Mouse (Mus musculus): ENCODE measurements around the gene Cacna2d3. TPM values are rescaled to one million over a fixed set of nuclear protein-coding genes. Genes with fewer than 3 reads are reported as not detected.
A peak's percentile ranks its signal among the peaks of the same experiment; 100 is the strongest.

Cacna2d3 gene
- 1 to 10 TPM in 2 of 4 experiments, under 1 TPM in 2; 0.97 to 1.5 (median 1.0) TPM for total RNA-seq (2022)

DNA sequence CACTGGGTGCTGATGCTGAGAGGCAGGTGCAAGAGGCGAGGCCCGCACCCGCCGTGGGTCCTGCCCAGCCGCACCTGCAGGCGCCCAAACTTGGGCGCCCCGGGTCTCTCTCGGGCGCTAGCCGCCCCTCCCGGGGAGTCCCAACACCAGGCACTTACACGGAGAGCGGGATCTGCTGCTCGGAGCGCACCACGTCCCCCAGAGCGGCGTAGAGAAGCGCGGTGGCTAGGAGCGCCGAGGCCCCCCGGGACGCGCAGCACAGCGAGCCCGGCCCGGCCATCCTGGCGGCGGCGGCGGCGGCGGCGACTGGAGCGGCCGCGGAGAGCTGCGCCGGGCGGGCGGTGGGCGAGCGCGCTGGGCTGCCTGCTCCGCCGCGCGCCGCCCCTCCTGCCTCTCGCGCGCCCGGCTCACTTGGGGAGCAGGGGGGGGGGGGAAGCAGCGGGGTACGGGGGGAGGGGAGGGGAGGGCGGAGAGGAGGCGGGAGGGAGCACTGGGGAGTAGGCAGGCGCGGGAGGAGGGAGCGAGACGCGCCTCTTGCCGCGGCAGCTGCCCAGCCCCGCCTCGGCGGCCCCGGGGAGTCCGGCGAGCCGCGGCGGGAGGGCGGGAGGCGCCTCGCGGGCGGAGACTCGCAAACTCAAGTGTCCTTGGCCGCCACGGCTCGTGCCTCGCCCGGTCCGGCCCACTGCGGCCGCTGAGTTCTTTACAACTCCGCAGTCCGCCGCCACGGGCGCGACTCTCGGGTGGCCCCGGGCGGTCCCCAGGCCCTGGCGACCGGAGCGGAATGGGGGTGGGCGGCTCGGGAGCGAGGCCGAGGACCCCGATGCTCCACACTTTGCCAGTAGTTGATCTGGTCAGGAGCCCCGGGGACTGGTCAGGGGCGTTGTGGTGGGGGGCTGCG is at the start of gene Cacna2d3:
TSS of gene Cacna2d3 (minus strand) at position 377 of the 898 bp plus-strand sequence.
- peak in 1 of 2 experiments; percentile 36 for DNase-seq (ENCODE audit: low spot score in 2 of 2)

DNA sequence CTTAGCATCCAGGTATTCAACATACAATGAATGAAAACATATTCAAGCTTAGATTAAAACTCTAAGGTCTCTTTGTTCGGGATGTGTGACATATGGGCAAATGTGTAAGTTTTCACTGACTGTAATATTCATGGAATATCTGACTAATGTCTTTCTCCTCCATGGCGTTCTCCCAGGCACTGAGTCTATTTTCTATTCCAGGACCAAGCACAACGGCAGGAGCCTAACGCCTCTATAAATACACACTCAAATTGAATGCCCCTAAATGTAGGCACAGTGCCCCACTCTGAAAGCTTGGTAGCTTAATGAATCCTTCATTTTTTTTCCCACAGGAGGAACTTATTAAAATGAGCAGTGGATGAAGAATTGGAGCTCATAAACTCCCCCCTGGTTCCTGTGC is 47.8 kb upstream of the Cacna2d3 start:
- DNase-seq (ENCODE audit: low spot score in 2 of 2), result no peak

DNA sequence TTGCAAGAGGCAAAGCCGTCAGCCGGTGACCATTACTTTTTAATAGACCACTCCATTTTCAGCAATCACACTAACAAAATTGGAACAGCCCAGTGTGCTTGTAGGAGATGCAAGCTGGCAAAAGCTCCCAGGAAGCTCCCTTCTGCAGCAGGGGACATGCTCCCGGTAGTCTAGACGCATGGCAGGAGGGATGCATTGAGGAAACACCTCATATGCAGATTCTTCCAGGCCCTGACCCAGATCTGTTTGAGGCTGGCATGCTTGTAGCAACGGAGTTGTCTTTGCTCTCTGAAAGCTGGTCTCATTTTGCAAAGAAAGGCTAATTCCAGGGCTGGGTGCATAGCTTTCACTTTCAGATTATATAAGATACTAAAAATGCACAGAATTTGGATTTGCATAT is 31.2 kb upstream of the Cacna2d3 start:
- DNase-seq (ENCODE audit: low spot score in 2 of 2), result no peak

DNA sequence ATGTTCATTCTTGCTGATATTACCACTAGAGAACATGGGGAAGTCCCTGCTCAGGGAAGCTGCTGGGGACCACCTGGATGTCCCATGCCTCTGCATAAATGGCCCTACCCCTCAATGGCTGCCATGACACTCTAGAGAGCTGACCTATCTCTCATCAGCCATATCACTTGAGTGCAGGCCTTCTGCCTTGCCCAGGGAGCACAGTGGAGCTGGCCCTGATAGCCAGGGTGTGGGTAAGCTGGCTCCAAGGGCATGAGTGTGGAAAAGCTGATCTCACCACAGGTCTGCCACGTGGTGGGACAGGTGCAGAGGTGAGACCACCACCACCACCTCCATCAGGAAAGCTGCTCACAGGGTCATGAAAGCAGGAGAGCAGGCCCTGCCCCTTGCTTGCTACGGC is 17.1 kb upstream of the Cacna2d3 start:
- DNase-seq (ENCODE audit: low spot score in 2 of 2), result no peak

DNA sequence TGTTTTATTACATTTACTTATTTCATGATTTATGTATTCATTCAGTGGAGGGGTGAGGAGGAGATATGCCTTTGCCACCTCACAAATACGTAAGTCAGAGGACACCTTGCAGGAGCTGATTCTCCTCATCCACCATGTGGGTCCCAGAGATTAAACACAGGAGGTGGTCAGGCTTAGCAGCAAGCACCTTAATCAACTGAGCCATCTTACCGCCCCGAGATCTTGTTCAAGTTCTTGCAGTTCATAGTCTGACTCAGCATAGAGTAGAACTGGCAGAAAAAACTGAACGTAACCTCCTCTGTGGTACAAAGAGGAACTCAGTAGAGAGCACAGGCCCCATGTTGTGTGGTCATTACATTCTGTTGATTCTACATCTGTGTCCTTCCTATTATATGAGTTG is 8.6 kb upstream of the Cacna2d3 start:
- no peak for DNase-seq (ENCODE audit: low spot score in 2 of 2)

DNA sequence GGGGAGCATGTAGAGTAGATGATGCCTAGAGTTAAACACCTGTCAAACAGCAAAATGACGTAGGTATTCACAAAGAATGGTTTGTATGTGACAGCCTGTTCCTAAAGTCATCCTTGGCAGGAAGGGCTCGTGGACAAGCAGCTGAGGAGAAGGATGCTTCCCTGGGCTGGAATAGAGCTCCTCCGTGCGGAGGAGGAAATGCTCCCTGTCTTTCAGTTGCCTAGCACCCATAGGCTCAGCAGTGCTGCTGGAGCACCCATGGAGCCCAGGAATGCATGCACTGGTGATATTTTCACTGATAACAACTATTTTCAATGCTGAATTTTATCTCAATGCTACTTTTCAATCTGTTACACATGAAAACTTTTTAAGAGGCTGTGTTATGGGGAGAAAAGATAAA is 7.3 kb upstream of the Cacna2d3 start:
- no peak for DNase-seq (ENCODE audit: low spot score in 2 of 2)

DNA sequence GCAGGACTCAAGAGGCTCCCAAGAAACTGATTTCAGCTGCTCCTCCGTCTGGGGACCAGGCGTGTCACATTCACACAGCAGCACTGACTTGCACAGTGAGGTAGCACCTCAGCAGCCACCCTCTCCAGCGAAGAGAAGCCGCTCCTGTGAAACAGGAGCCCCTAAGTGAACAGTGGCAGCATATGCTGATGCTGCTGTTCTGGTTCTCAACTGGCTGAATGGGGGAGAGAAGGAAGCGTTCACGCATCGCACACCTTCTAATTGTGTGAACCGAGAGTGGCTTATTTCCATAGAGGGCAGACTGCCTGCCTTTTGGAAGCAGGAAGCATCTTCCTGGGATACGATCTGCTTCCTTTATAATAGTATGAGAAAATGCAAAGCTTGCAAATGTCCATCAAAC is 5.9 kb upstream of the Cacna2d3 start:
- DNase-seq (ENCODE audit: low spot score in 2 of 2), result no peak

DNA sequence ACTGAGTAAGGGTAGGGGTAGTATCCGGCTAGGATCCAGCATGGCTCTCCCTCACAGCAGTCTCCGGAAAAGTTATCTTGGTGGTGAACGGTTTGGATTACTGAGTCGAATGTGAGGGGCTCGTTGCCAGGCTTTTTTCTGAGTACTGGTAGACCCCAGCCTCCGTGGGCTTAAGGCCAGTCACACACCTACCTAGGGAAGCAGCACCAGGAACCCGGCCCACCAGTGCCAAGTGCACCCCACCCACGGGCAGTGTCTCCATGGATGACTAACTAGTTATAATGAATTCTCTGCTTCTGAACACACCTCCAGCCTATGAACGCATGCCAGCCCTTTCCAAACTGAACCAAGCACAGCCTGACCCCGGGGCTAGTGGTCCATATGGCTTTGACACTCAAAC is 1.6 kb upstream of the Cacna2d3 start:
- no peak for DNase-seq (ENCODE audit: low spot score in 2 of 2)

DNA sequence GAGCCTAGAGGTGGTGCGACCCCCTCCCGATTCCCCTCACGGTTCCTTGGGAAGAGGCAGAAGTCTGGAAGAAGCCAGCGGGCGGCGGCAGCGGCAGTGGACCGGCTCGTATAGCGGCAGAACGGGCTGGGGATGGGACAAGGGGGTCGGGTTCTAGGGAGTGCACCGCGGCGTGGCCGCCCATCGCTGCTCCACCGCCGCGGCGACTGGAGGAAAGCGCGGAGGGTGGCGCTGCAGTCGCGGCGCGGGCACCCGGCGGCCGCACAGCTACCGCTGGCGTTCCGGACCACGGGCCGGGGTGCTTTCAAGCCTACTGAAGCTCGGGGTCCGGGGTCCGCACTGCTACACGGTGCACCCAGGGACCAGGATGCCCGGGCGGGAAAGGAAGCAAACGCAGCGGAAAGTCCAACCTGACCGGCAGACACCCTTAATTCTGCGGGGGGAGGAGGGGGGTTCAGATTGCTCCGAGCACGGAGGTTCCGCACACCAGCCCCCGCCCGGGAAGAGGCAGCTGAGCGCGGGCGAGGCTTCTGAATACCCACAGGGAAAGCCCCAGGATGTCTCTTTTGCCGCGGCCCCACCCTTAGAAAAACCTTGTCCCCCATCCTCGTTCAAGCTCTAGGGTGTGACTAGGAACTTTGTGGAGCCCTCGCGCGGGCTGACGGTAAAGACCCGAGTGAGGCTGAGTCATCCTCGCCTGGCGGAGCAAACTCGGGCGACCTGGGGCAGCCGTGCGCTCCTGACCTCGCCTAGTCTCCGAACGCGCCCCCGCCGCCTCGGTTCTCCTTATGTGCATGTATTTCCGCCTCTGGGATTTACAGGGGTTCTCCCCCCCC is 940 bp upstream of the Cacna2d3 start:
- no peak for DNase-seq (ENCODE audit: low spot score in 2 of 2)

DNA sequence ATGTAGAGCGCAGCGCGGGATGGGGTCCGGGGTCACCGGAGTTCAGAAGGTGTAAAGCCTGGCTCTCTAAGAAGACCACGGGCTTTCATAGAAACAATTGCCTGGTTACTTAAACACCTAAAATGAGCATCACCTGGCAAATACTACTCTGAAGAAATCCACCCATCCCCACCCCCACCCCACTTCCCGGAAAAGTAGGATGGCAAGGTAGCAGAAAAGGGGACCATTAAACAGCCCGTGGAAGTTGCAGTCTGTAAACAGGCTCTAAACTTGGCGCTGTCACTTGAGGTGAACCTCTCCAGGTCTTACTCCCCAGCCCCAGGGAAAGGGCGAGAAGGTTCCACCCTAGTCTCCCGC is 555 bp downstream of the Cacna2d3 start:
- DNase-seq (ENCODE audit: low spot score in 2 of 2), result no peak

DNA sequence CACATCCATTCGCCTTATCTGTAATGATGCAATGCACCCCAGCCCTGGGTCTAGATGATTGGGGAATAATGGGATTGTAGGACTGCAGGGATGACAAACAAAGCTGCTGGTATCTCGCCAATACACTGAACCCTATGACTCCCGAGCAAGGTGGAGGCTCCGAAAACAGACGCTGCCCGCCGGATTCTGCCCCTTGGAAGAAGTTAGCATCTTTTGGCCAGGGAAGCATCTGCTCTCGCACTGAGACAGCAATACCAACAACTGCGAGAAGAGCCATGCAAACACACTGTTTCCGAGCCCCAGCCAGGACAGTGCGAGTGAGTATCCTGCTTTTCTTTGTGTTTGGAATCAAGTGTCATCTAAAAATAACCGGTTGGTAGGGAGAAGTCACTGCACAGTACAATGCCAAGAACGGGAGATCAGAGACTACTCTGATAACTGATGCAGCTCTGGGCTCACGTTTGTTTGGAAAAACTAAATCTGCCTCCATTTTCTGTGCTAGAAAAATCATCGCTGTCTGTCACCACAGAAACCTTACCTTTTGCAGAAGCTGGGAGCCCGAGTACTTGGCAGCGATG is 1.2 kb downstream of the Cacna2d3 start:
- no peak for DNase-seq (ENCODE audit: low spot score in 2 of 2)

DNA sequence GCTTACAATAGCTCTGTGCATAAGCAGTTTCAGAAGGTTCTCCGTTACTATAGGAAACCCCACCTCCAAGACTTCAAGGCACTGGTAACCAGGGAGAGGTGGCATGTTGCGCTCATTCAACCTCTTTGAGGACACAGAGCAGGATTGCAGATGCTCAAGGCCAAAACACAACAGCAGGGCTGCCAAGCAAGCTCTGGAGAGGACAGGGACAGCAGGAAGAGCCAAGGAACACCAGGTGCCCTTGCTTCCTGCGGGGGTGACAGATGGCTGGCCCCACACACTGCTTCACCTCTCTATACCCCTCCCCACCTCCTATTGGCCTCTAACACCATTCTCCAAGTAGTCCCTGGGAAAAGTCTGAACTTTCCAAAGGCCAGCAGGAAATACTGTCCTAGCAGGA is 9.0 kb downstream of the Cacna2d3 start:
- DNase-seq (ENCODE audit: low spot score in 2 of 2), result no peak

DNA sequence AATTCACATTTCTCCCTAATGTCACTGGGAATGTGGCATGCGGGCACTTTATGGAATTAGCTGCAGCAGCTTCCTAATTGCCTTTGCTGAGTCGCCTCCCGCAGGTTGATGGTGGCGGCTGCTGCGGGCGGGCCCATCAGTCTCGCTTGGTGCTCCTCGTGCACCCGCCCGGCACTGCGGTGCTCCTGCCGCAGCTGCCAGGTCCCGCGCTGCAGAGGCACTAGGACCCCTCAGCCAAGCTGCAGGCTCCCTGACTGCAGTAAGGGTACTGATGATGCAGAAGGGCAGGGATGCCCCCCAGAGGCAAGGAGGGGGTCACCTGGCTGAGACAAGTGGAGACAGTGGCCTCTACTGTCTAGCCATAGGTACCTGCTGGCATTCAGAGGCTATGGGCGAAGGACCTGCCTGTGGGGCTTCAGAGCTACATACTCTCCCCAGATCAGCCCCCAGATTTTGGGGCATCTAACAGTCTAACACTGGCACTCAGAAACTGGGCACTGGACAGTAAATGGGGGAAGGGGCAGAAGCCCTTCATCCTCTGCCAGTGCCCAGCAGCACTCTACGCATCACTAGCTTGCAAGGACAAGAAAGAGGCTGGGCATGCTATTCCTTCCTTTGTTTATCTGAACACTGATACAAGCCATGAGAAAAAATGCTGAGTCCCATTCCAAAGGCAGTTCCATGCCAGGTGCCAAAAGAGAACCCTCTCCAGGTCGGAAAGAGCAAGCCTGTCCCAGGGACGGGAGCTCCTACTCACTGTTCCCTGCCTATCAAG is 13.9 kb downstream of the Cacna2d3 start:
- no peak for DNase-seq (ENCODE audit: low spot score in 2 of 2)

DNA sequence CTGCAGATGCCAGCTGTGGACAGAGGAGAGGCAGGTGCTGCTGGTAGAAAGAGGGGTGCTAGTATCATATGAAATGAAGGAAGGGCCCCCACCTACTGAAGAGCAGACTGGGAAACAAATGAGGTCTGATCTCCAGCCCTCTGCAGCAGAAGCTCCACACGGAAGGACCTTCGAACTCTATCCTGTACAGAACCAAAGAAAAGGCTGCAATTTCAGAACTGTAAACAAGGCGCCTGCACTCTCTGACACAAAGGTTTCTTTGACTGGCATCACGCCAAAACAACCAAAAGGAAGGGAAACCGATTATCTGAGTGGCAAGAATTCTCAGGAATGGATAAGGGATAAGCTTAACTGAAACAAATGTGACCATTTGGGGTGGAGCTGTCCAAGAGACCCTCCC is 18.9 kb downstream of the Cacna2d3 start:
- DNase-seq (ENCODE audit: low spot score in 2 of 2), result no peak

DNA sequence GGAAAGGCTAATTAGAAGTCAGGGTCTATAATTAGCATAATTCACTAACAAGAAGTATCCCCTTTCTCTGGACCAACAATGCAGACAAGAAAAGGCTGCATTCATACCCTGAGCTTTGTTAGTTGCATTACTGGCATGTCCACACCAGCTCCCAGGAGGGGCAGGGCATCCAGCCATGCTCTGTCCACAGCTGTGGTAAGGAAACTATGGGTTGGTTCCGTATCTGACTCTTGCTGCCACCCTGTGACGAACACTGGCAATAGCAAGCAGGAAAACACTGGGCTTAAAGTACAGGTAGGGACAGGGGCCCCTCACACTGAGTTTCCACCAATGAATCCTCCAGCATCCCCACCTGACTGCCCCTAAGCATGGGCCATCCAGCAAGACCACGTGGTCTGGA is 25.5 kb downstream of the Cacna2d3 start:
- DNase-seq (ENCODE audit: low spot score in 2 of 2), result no peak

DNA sequence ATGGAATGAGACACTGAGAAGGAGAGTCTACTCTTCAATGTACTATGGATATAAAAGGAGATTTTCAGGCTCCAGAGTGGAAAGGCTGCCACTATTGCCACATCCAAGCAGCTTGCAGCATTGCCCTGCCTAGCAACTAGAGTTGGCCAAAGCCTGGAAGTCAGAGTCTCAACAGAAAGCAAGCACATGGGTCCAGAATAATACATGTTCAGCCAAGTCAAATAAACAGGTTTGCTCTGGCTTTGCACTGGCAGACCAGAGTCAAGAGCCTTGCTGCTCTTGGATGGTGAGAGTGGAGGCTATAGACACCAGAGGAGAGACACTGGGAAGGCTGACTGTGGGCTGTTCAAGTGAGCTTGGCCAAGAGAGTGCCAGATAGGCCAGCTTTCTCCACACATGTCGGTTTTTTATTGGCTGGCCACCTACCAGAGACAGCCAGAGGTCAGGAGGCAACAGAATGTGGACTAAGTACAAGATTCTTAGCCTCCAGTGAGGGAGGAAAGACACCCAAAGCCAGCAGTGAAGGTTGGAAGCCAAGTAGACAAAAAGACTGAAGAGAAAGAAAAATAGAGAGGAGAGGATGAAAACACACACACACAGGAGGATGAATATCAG is 49.1 kb downstream of the Cacna2d3 start:
- DNase-seq (ENCODE audit: low spot score in 2 of 2), result no peak

DNA sequence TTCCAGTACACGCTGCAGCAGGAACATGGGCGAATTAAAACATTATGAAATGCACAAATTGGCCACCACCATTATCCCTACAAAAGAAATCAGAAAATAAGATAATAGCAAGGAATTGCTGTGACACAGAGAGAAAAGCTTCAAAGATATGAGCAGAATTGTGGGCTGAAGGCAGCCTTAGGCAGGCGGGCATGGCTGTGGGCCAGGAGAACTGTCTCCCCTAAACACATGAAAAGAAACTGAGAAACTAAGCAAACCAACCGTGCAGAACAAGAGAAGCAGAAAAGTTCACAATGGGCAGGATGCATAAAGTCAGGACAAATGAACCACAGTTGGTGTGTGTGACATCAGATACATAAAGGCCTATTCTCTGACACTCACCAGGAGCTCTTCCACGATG is 51.8 kb downstream of the Cacna2d3 start:
- DNase-seq (ENCODE audit: low spot score in 2 of 2), result no peak

DNA sequence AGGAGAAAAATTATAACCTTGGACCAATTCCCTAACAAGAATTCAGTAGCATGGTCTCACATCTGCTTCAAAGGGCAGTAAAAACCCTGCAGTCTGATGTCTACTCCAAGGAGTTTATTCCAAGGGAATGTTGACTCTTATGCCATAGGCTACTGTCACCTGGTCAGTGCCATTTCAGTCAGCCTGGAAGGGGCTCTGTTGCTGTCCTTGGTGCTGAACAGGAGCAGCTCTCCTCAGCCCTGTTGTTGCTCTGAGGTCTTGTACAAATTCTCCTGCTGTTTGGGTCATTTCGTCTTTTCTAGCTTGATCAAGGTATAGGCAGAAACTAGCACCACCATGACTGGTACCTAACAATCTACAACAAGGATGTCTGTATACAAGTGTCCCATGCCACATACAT is 64.7 kb downstream of the Cacna2d3 start:
- DNase-seq (ENCODE audit: low spot score in 2 of 2), result no peak

DNA sequence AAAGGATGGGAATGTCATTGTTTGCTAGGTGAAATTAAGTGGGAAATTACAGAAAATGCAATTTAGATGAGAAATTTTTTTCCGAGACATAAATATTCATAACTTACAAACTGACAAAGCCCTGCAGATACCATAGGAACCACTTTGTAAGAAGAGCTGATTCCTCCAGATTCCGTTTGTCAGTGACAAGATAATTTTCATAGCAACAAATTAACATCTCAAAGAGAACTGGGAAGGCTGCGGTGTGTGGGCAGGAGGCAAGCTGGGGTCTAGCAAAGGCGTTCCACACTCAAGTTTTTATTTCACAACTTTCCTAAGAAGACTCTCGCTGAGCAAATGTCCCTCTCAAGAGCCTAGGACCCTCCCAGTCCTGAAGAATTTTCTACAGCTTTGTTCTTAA is 71.1 kb downstream of the Cacna2d3 start:
- no peak for DNase-seq (ENCODE audit: low spot score in 2 of 2)

DNA sequence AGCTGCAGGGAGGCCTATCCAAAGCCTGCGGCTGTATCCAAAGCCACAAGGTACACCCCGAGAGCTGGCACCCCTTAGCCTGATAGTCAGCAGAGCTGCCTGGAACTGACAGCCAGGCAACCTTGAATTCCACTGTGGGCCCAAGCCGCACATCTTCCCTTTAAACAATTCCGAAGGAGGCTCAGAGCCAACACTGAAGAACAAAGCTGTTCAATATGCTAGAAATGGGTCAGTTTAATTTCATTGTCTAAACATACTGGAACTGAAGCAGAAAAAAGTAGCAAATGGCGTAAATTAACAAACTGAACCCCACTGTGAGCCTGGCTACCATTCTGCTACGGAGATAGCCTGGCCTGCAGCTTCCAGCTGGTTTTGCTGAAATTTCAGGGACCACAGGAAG is 72.9 kb downstream of the Cacna2d3 start:
- DNase-seq (ENCODE audit: low spot score in 2 of 2), result no peak

DNA sequence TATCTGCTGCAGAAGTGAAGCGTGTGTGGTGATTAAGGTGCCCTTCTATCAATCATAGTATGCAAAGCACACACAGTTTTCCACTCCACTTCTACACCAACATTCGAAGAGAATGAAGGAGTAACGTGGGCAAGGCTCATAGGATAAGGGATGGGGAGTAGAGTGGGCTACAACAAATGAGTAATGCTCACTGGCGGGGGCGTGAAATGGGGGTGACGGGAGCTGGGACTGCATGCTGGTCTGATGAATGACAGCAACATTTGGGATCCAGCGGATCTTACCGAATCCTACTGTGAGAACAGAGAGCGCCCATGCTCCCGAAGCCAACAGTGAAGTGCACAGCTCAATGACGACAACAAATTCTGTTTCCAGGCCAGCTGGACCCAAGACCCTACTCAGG is 76.2 kb downstream of the Cacna2d3 start:
- no peak for DNase-seq (ENCODE audit: low spot score in 2 of 2)
